Mouse (Mus musculus): ENCODE results near the gene Clns1a.

The Clns1a gene

GRCm38 (mm10) chr7:97726778-97727177, 30.3 kb downstream of the Clns1a start:
- DNase-seq (ENCODE audit: low read depth in 1 of 2, low spot score in 2 of 2): no peak

GRCm38 (mm10) chr7:97728666-97729614, 32.5 kb downstream of the Clns1a start:
- no peak for DNase-seq (ENCODE audit: low read depth in 1 of 2, low spot score in 2 of 2)

GRCm38 (mm10) chr7:97730427-97730826, 34.0 kb downstream of the Clns1a start:
- no peak for DNase-seq (ENCODE audit: low read depth in 1 of 2, low spot score in 2 of 2)

GRCm38 (mm10) chr7:97733606-97734005, 37.2 kb downstream of the Clns1a start:
- DNase-seq (ENCODE audit: low read depth in 1 of 2, low spot score in 2 of 2): no peak

- DNase-seq (ENCODE audit: low read depth in 1 of 2, low spot score in 2 of 2): no peak
These were observed 38.6 kb downstream of the Clns1a start for GRCm38 (mm10) chr7:97735021-97735420.

- DNase-seq (ENCODE audit: low read depth in 1 of 2, low spot score in 2 of 2): no peak
These were observed 39.5 kb downstream of the Clns1a start for GRCm38 (mm10) chr7:97735886-97736420.

GRCm38 (mm10) chr7:97737256-97737637, 40.8 kb downstream of the Clns1a start:
- DNase-seq (ENCODE audit: low read depth in 1 of 2, low spot score in 2 of 2): no peak

GRCm38 (mm10) chr7:97737638-97738456, 41.4 kb downstream of the Clns1a start, which contains the start of gene Aqp11:
TSS of gene Aqp11 (minus strand) at chr7:97738289.
- DNase-seq (ENCODE audit: low read depth in 1 of 2, low spot score in 2 of 2): peak in 1 of 2 experiments; percentile 29

GRCm38 (mm10) chr7:97740948-97741347, 44.5 kb downstream of the Clns1a start:
- DNase-seq (ENCODE audit: low read depth in 1 of 2, low spot score in 2 of 2): no peak

GRCm38 (mm10) chr7:97741756-97742291, 45.4 kb downstream of the Clns1a start:
- DNase-seq (ENCODE audit: low read depth in 1 of 2, low spot score in 2 of 2): no peak

GRCm38 (mm10) chr7:97745299-97745698, 48.9 kb downstream of the Clns1a start:
- DNase-seq (ENCODE audit: low read depth in 1 of 2, low spot score in 2 of 2): no peak

GRCm38 (mm10) chr7:97747176-97747707, 50.8 kb downstream of the Clns1a start:
- DNase-seq (ENCODE audit: low read depth in 1 of 2, low spot score in 2 of 2): no peak

GRCm38 (mm10) chr7:97747787-97748497, 51.5 kb downstream of the Clns1a start:
- DNase-seq (ENCODE audit: low read depth in 1 of 2, low spot score in 2 of 2): peak; percentile 37 to 70

- no peak for DNase-seq (ENCODE audit: low read depth in 1 of 2, low spot score in 2 of 2)
These were observed 52.2 kb downstream of the Clns1a start for GRCm38 (mm10) chr7:97748527-97749206.

- no peak for DNase-seq (ENCODE audit: low read depth in 1 of 2, low spot score in 2 of 2)
These were observed 53.1 kb downstream of the Clns1a start for GRCm38 (mm10) chr7:97749207-97750190.

- no peak for DNase-seq (ENCODE audit: low read depth in 1 of 2, low spot score in 2 of 2)
These were observed 60.8 kb downstream of the Clns1a start for GRCm38 (mm10) chr7:97756967-97757881.

- DNase-seq (ENCODE audit: low read depth in 1 of 2, low spot score in 2 of 2): no peak
These were observed 68.2 kb downstream of the Clns1a start for GRCm38 (mm10) chr7:97764591-97764990.

All from monocyte, adult 2 months (primary cell).